Mouse (Mus musculus) lung, postnatal 0 days (tissue): ENCODE data around the gene Gadl1. TPM values are rescaled to one million over a fixed set of nuclear protein-coding genes. Genes with fewer than 3 reads are reported as not detected.

ENCODE experiments used
- ATAC-seq: fragments of 200-750 bp; cut with Nextera tagmentation; 2 replicates; pipeline ENCODE4 v1.8.0; 2017; ENCODE audit warnings: moderate library complexity
- DNase-seq: peaks from one replicate; pipeline ENCODE4 v3.0.0-alpha.2; 2016; ENCODE audit warnings: low spot score
- H3K27ac ChIP-seq: fragments of 300-500 bp; sonication (generic); 2 replicates; pipeline ENCODE4 v1.5.1; 2014; ENCODE audit warnings: antibody characterized with exemption, mild to moderate bottlenecking, low read length, mixed read lengths
- H3K27me3 ChIP-seq: fragments of 300-500 bp; sonication (generic); replicated peaks from 2 replicates; pipeline ENCODE4 v1.6.1; 2014; ENCODE audit warnings: low read length, mixed read lengths; ENCODE audit not compliant: insufficient read depth
- H3K36me3 ChIP-seq: fragments of 300-500 bp; sonication (generic); 2 replicates; pipeline ENCODE4 v1.6.1; 2014; ENCODE audit warnings: low read length, mixed read lengths; ENCODE audit not compliant: insufficient read depth
- H3K4me1 ChIP-seq: fragments of 300-500 bp; sonication (generic); 2 replicates; pipeline ENCODE4 v1.6.1; 2014; ENCODE audit warnings: antibody characterized with exemption, low read depth, low read length, mixed read lengths; ENCODE audit not compliant: insufficient read depth
- H3K4me2 ChIP-seq: fragments of 300-500 bp; sonication (generic); replicated peaks from 2 replicates; pipeline ENCODE4 v1.6.1; 2014; ENCODE audit warnings: low read depth, mild to moderate bottlenecking, low read length, moderate library complexity, mixed read lengths
- H3K4me3 ChIP-seq: fragments of 300-500 bp; sonication (generic); 2 replicates; pipeline ENCODE4 v1.5.1; 2014; ENCODE audit warnings: low read depth, low read length
- H3K9ac ChIP-seq: fragments of 300-500 bp; sonication (generic); replicated peaks from 2 replicates; pipeline ENCODE4 v1.6.1; 2014; ENCODE audit warnings: low read depth, mild to moderate bottlenecking
- H3K9me3 ChIP-seq: fragments of 300-500 bp; sonication (generic); 2 replicates; pipeline ENCODE4 v1.6.1; 2016; ENCODE audit warnings: low read length, mixed read lengths
- CTCF ChIP-seq: IDR thresholded peaks from 2 replicates; pipeline ENCODE4 v1.5.1; 2016; ENCODE audit warnings: antibody characterized with exemption, mild to moderate bottlenecking
- EP300 ChIP-seq: IDR thresholded peaks from 2 replicates; pipeline ENCODE4 v1.6.1; 2016; ENCODE audit warnings: antibody characterized with exemption, mild to moderate bottlenecking, control low read depth
- whole genome bisulfite sequencing: fragments of 180-500 bp; shearing (Covaris S2); extraction: QIAGEN DNeasy Blood & Tissue Kit; methylation state at CpG from one replicate; pipeline ENCODE4 v1.1.7; 2014; 5-methylcytosine and 5-hydroxymethylcytosine counted together
- polyA plus RNA-seq: library from polyadenylated mRNA; unstranded; fragments of >200 nt; fragmentation: Nextera tagmentation; extraction: Ambion mirVana; gene quantifications from 2 replicates; pipeline ENCODE4 v1.2.1, GENCODE M21; 2015

The Gadl1 gene
- polyA plus RNA-seq, 1 experiment from 2014 or later = 0.47 TPM

DNA sequence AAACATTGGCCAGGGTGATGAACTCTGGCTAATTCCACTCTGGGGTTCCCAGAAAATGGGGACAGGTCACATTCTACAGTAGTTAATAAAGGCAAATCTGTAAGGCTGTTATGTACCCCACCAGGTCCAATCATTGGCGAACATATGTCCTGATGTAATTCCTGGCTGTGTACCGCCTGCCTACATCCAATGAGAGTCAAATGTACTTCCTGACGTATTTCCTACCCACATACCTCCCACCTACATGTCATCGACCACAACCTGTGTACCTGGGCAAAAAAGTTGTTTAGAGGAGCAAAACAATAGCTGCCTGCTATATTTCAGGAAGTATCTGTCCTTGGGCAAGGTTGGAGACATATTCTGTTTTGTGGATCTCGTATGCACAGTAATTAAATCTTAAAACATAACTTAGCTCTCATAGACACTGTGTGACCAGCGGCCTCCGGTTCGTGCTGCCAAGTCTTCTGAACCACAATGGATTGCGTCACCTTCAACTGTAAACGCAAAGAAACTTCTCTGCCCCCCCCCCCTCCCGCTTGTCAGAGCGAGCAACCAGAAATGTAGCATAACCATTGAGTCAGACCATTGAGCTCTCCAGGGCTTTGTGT, 175.2 kb downstream of the Gadl1 start:
- no peaks in the 10 kb centered on the region for H3K27me3 ChIP-seq
- H3K36me3 ChIP-seq = peaks cover under 1% of the 10 kb centered on the region; the same call in 1 of the 2 replicates
- H3K4me3 ChIP-seq = no peak overlapping the region
- no peaks in the 10 kb centered on the region for H3K9me3 ChIP-seq
- TF ChIP-seq EP300 = no peak
- peak; percentile 58 for ATAC-seq
- no peak overlapping the region for H3K27ac ChIP-seq
- no peak overlapping the region for H3K4me2 ChIP-seq
- DNase-seq = peak; percentile 87
- H3K4me1 ChIP-seq = 0 out of 2 replicates have a peak, but pooled peaks cover 5% of the 10 kb centered on the region
- 47% methylated on average over 12 of the region's 12 CpGs for WGBS
- no peak overlapping the region for H3K9ac ChIP-seq

DNA sequence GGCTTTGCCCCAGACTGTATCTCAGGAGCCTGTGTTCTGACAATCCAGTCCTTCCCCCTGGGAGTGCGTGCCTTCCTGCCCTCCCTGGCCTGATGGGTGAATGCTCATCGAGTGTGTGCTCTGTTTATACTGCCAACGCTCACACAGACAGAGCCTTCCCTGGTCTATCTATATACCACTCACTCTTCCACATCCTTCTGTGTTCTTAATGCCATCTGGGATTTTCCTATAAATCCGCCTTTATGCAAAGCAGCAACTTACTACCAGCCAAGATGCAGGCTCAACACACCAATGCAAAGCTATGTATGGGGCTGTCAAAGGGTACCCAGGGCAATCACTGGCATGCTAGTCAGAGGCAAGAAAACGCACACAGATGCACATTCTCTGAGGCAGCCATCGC, 176.7 kb downstream of the Gadl1 start:
- H3K9me3 ChIP-seq = no peaks in the 10 kb centered on the region
- no peak overlapping the region for H3K9ac ChIP-seq
- DNase-seq (no peak), ATAC-seq (no peak)
- H3K4me2 ChIP-seq = no peak overlapping the region
- TF ChIP-seq EP300 (no peak), CTCF (no peak)
- H3K27ac ChIP-seq = no peak overlapping the region
- H3K36me3 ChIP-seq = peaks cover 16% of the 10 kb centered on the region
- 83% methylated on average over 6 of the region's 6 CpGs for WGBS
- H3K4me3 ChIP-seq = no peak overlapping the region
- H3K27me3 ChIP-seq = no peaks in the 10 kb centered on the region
- H3K4me1 ChIP-seq = 0 out of 2 replicates have a peak, but pooled peaks cover 5% of the 10 kb centered on the region

DNA sequence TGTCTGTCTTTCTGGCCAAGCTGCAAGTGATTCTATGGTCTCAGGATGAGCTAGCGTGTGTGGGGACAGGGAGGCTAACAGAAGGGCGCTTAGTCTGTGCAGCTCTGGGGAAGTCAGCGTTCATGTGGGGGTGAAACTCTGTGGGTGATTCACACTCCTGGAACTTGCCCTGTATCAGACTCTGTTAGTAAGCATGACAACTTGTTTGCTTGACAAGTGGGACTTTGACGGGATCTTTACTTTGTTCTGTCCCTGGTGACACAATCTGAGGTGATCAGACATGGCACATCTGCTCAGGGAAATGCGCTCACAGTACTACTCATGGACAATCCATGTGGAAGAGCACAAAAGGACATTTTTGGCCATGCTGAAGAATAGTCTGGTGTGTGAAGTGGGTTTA, 178.0 kb downstream of the Gadl1 start:
- Histone ChIP-seq H3K4me3 (no peak overlapping the region), H3K27me3 (no peaks in the 10 kb centered on the region), H3K4me1 (0 out of 2 replicates have a peak, but pooled peaks cover 5% of the 10 kb centered on the region), H3K9me3 (no peaks in the 10 kb centered on the region), H3K27ac (no peak overlapping the region), H3K36me3 (peaks cover 19% of the 10 kb centered on the region), H3K4me2 (no peak overlapping the region), H3K9ac (no peak overlapping the region)
- TF ChIP-seq CTCF (no peak), EP300 (no peak)
- DNase-seq (peak; percentile 71), ATAC-seq (peak; percentile 69)
- 77% methylated on average over 5 of the region's 5 CpGs for WGBS

DNA sequence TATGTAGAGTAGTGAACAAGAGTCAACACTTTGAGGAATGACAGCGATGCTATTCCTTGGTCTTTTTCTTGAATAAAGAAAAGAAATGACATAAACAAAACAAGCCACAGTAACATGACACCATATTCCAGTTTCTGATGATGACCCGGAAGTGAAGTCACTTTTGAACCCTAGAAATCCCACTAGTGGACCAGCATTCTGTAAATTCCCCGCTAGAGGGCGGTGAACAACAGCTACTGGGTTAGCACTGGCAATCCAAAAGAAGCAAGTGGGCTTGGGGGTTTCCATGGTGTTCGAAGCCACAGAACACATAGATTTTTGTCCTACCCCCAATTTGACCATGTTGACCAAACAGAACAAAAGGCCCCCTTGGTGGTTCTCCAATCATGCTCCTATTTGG, 178.6 kb downstream of the Gadl1 start:
- no peak overlapping the region for H3K9ac ChIP-seq
- 24% methylated on average over 5 of the region's 5 CpGs for WGBS
- no peaks in the 10 kb centered on the region for H3K27me3 ChIP-seq
- peaks cover 25% of the 10 kb centered on the region for H3K36me3 ChIP-seq
- peak; percentile 81 for DNase-seq
- TF ChIP-seq EP300 = 0 out of 2 replicates have a peak, but pooled peaks have one; percentile 19
- TF ChIP-seq CTCF = peak; percentile 87
- H3K4me3 ChIP-seq = no peak overlapping the region
- H3K27ac ChIP-seq = no peak overlapping the region
- H3K9me3 ChIP-seq = no peaks in the 10 kb centered on the region
- ATAC-seq = peak; percentile 20; the same call in 1 of the 2 replicates
- no peak overlapping the region for H3K4me2 ChIP-seq
- 0 out of 2 replicates have a peak, but pooled peaks cover 5% of the 10 kb centered on the region for H3K4me1 ChIP-seq

DNA sequence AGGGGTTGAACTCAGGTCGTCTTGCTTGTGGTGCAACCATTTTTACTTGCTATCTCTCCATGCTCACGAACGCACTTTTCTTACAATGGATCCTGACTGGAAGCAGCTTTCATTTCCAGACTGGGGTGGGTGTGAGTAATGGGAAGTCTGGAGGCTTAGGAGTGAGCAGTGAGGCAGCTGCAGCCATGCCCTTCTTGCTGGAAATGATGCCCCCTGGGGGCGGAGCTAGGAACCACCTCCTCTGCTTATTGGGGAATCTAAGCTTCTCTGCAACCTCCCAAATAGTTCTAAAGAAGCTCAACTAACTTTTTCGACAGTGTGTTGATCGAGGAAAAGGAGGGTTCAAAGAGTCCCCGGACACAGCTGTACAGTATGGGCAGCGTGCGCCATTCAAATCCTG, 179.7 kb downstream of the Gadl1 start:
- H3K4me1 ChIP-seq = 0 out of 2 replicates have a peak, but pooled peaks cover 5% of the 10 kb centered on the region
- 90% methylated on average over 9 of the region's 9 CpGs for WGBS
- H3K27me3 ChIP-seq = no peaks in the 10 kb centered on the region
- TF ChIP-seq EP300 (no peak), CTCF (peak; percentile 49)
- no peak overlapping the region for H3K4me3 ChIP-seq
- no peak overlapping the region for H3K4me2 ChIP-seq
- no peak overlapping the region for H3K9ac ChIP-seq
- no peaks in the 10 kb centered on the region for H3K9me3 ChIP-seq
- peaks cover 26% of the 10 kb centered on the region for H3K36me3 ChIP-seq
- no peak overlapping the region for H3K27ac ChIP-seq
- no peak for ATAC-seq
- no peak for DNase-seq

GRCm38 (mm10) chr9:116090296-116090695, 181.0 kb downstream of the Gadl1 start:
- Histone ChIP-seq H3K27me3 (no peaks in the 10 kb centered on the region), H3K4me3 (no peak overlapping the region), H3K4me1 (no peaks in the 10 kb centered on the region), H3K27ac (no peak overlapping the region), H3K4me2 (no peak overlapping the region), H3K9ac (no peak overlapping the region), H3K36me3 (peaks cover 26% of the 10 kb centered on the region), H3K9me3 (no peaks in the 10 kb centered on the region)
- no peak for TF ChIP-seq CTCF
- TF ChIP-seq EP300 = no peak
- no peak for DNase-seq
- ATAC-seq = no peak
- 82% methylated on average over 9 of the region's 9 CpGs for WGBS
